Mouse (Mus musculus) urinary bladder, postnatal 14 days (tissue): ENCODE measurements around the gene Btbd11.
A peak's percentile ranks its signal among the peaks of the same experiment; 100 is the strongest.

Experiments
- DNase-seq: peaks from one replicate; pipeline ENCODE4 v3.0.0; 2021; ENCODE audit warnings: low spot score

The Btbd11 gene

GRCm38 (mm10) chr10:85420851-85421628 lies 34.4 kb downstream of the Btbd11 start:
- peak; percentile 5 for DNase-seq

- no peak for DNase-seq
These were observed 35.0 kb downstream of the Btbd11 start for GRCm38 (mm10) chr10:85421629-85422012.

GRCm38 (mm10) chr10:85425756-85426155 lies 39.1 kb downstream of the Btbd11 start:
- no peak for DNase-seq

GRCm38 (mm10) chr10:85437217-85437616 lies 50.6 kb downstream of the Btbd11 start:
- DNase-seq, result no peak

GRCm38 (mm10) chr10:85443371-85443770 lies 56.8 kb downstream of the Btbd11 start:
- no peak for DNase-seq

- no peak for DNase-seq
These were observed 59.3 kb downstream of the Btbd11 start for GRCm38 (mm10) chr10:85445891-85446290.

- DNase-seq, result no peak
These were observed 60.1 kb downstream of the Btbd11 start for GRCm38 (mm10) chr10:85446700-85447099.

- DNase-seq, result no peak
These were observed 61.3 kb downstream of the Btbd11 start for GRCm38 (mm10) chr10:85447869-85448268.

GRCm38 (mm10) chr10:85451629-85452368 lies 65.2 kb downstream of the Btbd11 start:
- no peak for DNase-seq

- no peak for DNase-seq
These were observed 66.7 kb downstream of the Btbd11 start for GRCm38 (mm10) chr10:85453221-85453775.

GRCm38 (mm10) chr10:85455985-85456384 lies 69.4 kb downstream of the Btbd11 start:
- DNase-seq, result no peak

GRCm38 (mm10) chr10:85458744-85459344 lies 72.2 kb downstream of the Btbd11 start:
- peak; percentile 76 for DNase-seq

GRCm38 (mm10) chr10:85460736-85461135 lies 74.1 kb downstream of the Btbd11 start:
- no peak for DNase-seq

GRCm38 (mm10) chr10:85464152-85464551 lies 77.5 kb downstream of the Btbd11 start:
- no peak for DNase-seq

- DNase-seq, result no peak
These were observed 79.1 kb downstream of the Btbd11 start for GRCm38 (mm10) chr10:85465516-85466408.

- no peak for DNase-seq
These were observed 79.8 kb downstream of the Btbd11 start for GRCm38 (mm10) chr10:85466409-85466761.

GRCm38 (mm10) chr10:85467393-85467792 lies 80.8 kb downstream of the Btbd11 start:
- DNase-seq, result no peak

GRCm38 (mm10) chr10:85468527-85468926 lies 81.9 kb downstream of the Btbd11 start:
- no peak for DNase-seq

GRCm38 (mm10) chr10:85469341-85469740 lies 82.7 kb downstream of the Btbd11 start:
- DNase-seq, result no peak

GRCm38 (mm10) chr10:85473265-85473664 lies 86.7 kb downstream of the Btbd11 start:
- no peak for DNase-seq

- no peak for DNase-seq
These were observed 87.3 kb downstream of the Btbd11 start for GRCm38 (mm10) chr10:85473871-85474270.
